Mouse (Mus musculus): ENCODE results near the gene Ccdc88a.

- TF ChIP-seq CTCF (IDR thresholded peaks at IDR 0.05; ENCODE audit: low read depth, low read length) (no peak), EP300 (IDR thresholded peaks at IDR 0.05; ENCODE audit: insufficient read depth, low read depth, low read length) (no peak)
Measured at GRCm38 (mm10) chr11:29504899-29505625, 131.6 kb downstream of the Ccdc88a start.

All from ES-Bruce4 (cell line).